Mouse (Mus musculus) CH12.LX (cell line): Measurements from ENCODE around the gene Rprml. TPM values are rescaled to one million over a fixed set of nuclear protein-coding genes. Genes with fewer than 3 reads are reported as not detected.

Experiments used
- DNase-seq: peaks from one replicate; pipeline ENCODE4 v3.0.0-alpha.2; 2013; ENCODE audit errors: extremely low read depth
- H3K27ac ChIP-seq: 2 replicates; pipeline ENCODE4 v1.5.1; 2012; ENCODE audit warnings: low read depth, mild to moderate bottlenecking, control low read depth, moderate library complexity; ENCODE audit not compliant: insufficient read depth
- H3K27me3 ChIP-seq: replicated peaks from 2 replicates; pipeline ENCODE3; 2012; ENCODE audit warnings: inconsistent platforms
- H3K36me3 ChIP-seq, 2 experiments: replicated peaks in 1 of 2; 2 replicates each; pipeline versions ENCODE3 to v1.6.1; 2012; ENCODE audit warnings: inconsistent platforms in 1 of 2, low read length in 1 of 2, mild to moderate bottlenecking in 1 of 2, mixed read lengths in 1 of 2, moderate library complexity in 1 of 2; ENCODE audit not compliant: control insufficient read depth in 1 of 2, insufficient read depth in 1 of 2
- H3K4me1 ChIP-seq, 2 experiments: 2 replicates each; pipeline ENCODE4 v1.6.1; 2012; ENCODE audit warnings: inconsistent platforms in 1 of 2, moderate library complexity in 1 of 2; ENCODE audit not compliant: insufficient read depth in 2 of 2, control insufficient read depth in 1 of 2
- H3K4me2 ChIP-seq: 2 replicates; pipeline ENCODE4 v1.6.1; 2012; ENCODE audit warnings: low read depth, mild to moderate bottlenecking, control low read depth; ENCODE audit not compliant: poor library complexity, insufficient read depth, severe bottlenecking
- H3K4me3 ChIP-seq, 3 experiments: fragments of 150-350 bp in 1 of 3; sonication (generic) in 1 of 3; replicated peaks in 1 of 3; 2 replicates each; pipeline versions ENCODE3 to v1.5.1; 2011 to 2012; ENCODE audit warnings: low read depth in 2 of 3, low read length in 2 of 3, mild to moderate bottlenecking in 2 of 3, moderate library complexity in 2 of 3, control low read depth in 1 of 3, improper control_type of control experiment in 1 of 3, inconsistent platforms in 1 of 3, mixed read lengths in 1 of 3; ENCODE audit not compliant: poor library complexity in 1 of 3
- H3K79me2 ChIP-seq: replicated peaks from 2 replicates; pipeline ENCODE4 v1.6.1; 2012; ENCODE audit warnings: mild to moderate bottlenecking, moderate library complexity; ENCODE audit not compliant: control insufficient read depth, poor library complexity, insufficient read depth, severe bottlenecking; ENCODE audit errors: extremely low read depth
- H3K9ac ChIP-seq: 2 replicates; pipeline ENCODE4 v1.6.1; 2012; ENCODE audit warnings: low read depth, mild to moderate bottlenecking, control low read depth, moderate library complexity; ENCODE audit not compliant: insufficient read depth
- H3K9me3 ChIP-seq: replicated peaks from 2 replicates; pipeline ENCODE3; 2012; ENCODE audit warnings: low read length, inconsistent platforms, mixed read lengths
- CHD1 ChIP-seq: IDR thresholded peaks from 2 replicates; pipeline ENCODE4 v1.6.1; 2012; ENCODE audit warnings: low read depth, low read length, improper control_type of control experiment, inconsistent platforms
- ELF1 ChIP-seq: IDR thresholded peaks from 2 replicates; pipeline ENCODE4 v1.6.1; 2014; ENCODE audit warnings: low read depth, mild to moderate bottlenecking, inconsistent platforms, low read length, improper control_type of control experiment
- IRF4 ChIP-seq: IDR thresholded peaks from 2 replicates; pipeline ENCODE4 v1.6.1; 2014; ENCODE audit warnings: low read depth, mild to moderate bottlenecking, inconsistent platforms, low read length, improper control_type of control experiment
- JUN ChIP-seq: IDR thresholded peaks from 2 replicates; pipeline ENCODE4 v1.6.1; 2011; ENCODE audit warnings: low read depth, mild to moderate bottlenecking, low read length, improper control_type of control experiment, moderate library complexity; ENCODE audit not compliant: insufficient read depth
- JUND ChIP-seq: conservative IDR thresholded peaks from 2 replicates; pipeline ENCODE4 v1.6.1; 2011; ENCODE audit warnings: low read depth, low read length, improper control_type of control experiment
- MAFK ChIP-seq: IDR thresholded peaks from 2 replicates; pipeline ENCODE4 v1.6.1; 2011; ENCODE audit warnings: low read length, improper control_type of control experiment; ENCODE audit not compliant: insufficient replicate concordance
- MYC ChIP-seq: IDR thresholded peaks from 2 replicates; pipeline ENCODE4 v1.6.1; 2011; ENCODE audit warnings: low read depth, mild to moderate bottlenecking, improper control_type of control experiment, low read length
- POLR2A ChIP-seq: IDR thresholded peaks from 2 replicates; pipeline ENCODE4 v1.6.1; 2011; ENCODE audit warnings: low read depth, mild to moderate bottlenecking, improper control_type of control experiment, low read length
- RCOR1 ChIP-seq: conservative IDR thresholded peaks from 2 replicates; pipeline ENCODE4 v1.6.1; 2012; ENCODE audit warnings: low read depth, mild to moderate bottlenecking, inconsistent platforms, low read length, improper control_type of control experiment
- SIN3A ChIP-seq: IDR thresholded peaks from 2 replicates; pipeline ENCODE4 v1.6.1; 2012; ENCODE audit warnings: low read length, improper control_type of control experiment, inconsistent platforms
- UBTF ChIP-seq: IDR thresholded peaks from 2 replicates; pipeline ENCODE4 v1.6.1; 2012; ENCODE audit warnings: low read depth, mild to moderate bottlenecking, inconsistent platforms, low read length, improper control_type of control experiment, moderate library complexity
- USF1 ChIP-seq: IDR thresholded peaks from 2 replicates; pipeline ENCODE4 v1.6.1; 2014; ENCODE audit warnings: low read depth, mild to moderate bottlenecking, inconsistent platforms, low read length, improper control_type of control experiment
- ZC3H11A ChIP-seq: IDR thresholded peaks from 2 replicates; pipeline ENCODE4 v1.6.1; 2012; ENCODE audit warnings: low read depth, mild to moderate bottlenecking, inconsistent platforms, low read length, improper control_type of control experiment
- ZKSCAN1 ChIP-seq: IDR thresholded peaks from 2 replicates; pipeline ENCODE4 v1.6.1; 2012; ENCODE audit warnings: low read depth, inconsistent platforms, low read length, improper control_type of control experiment, borderline replicate concordance
- ZNF384 ChIP-seq: IDR thresholded peaks from 2 replicates; pipeline ENCODE4 v1.6.1; 2012; ENCODE audit warnings: low read depth, low read length, improper control_type of control experiment, inconsistent platforms
- dilution Hi-C: fragments of 300-500 bp; cut with MboI; formaldehyde crosslinking; loops from 2 replicates; pipeline ENCODE4 v1.14.3; 2020; ENCODE audit warnings: low sequenced_read_pairs; ENCODE audit not compliant: extremely low pct_unique_long_range_greater_than_20kb, extremely low pct_ligation_motif_present
- in situ Hi-C: fragments of 300-500 bp; cut with MboI; formaldehyde crosslinking; loops from 3 replicates; pipeline ENCODE4 v1.14.3; 2019; ENCODE audit warnings: low sequenced_read_pairs, low pct_ligation_motif_present, low pct_unique_long_range_greater_than_20kb, mixed read lengths
- polyA plus RNA-seq: library from polyadenylated mRNA; unstranded; fragments of >175 nt; gene quantifications from 2 replicates; pipeline ENCODE4 v1.2.1, GENCODE M21; 2012; ENCODE audit warnings: low read depth; ENCODE audit not compliant: insufficient read length
- total RNA-seq, 2 experiments: library from RNA; depleted of rRNA; stranded (reverse); fragments of 300-350 nt in 1 of 2; fragments of >200 nt in 1 of 2; gene quantifications; 2 replicates each; pipeline ENCODE4 v1.2.3; 2012 to 2014

Gene Rprml
- total RNA-seq (2012; rRNA removed), result not detected in 2 replicates
- total RNA-seq (2014; rRNA removed), result not detected in 2 replicates
- polyA plus RNA-seq, result not detected in 2 replicates

DNA sequence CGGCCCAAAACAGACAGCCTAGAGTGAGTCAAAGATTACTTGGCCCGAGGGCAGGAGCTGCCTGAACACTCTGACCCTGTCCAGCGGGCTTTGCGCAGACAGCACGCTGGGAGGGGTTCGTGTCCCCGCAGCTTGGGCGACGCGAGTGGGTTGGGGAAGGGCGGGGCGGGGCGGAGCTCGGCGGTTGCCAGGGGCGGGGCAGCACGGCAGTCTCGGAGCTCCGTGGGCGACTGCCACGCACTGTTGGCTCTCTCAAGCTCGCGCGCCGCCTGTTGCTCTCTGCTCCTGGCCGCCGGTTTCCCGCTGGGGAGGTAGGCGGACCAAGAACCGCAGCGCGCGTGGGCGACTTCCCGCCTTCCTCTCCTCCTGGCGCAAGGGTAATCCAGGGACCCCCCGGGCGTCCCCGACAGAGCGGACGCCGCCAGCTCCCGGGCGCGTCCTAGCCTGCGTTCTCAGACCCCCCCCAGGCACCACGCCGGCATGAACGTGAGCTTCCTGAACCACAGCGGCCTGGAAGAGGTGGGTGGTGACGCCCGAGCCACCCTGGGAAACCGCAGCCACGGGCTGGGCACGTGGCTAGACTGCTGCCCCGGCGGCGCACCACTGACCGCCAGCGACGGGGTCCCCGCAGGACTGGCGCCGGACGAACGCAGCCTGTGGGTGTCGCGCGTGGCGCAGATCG, at the start of gene Rprml:
Gene Rprml (plus strand): TSS at position 270 of the 682 bp plus-strand sequence.
- in situ Hi-C loops, result loop anchor here (10.0 kb wide), 1 partner anchor 105 kb away; no protein-coding TSS in a partner anchor
- no peak within 1 kb of the TSS for H3K4me2 ChIP-seq
- no peak for DNase-seq
- no peak for TF ChIP-seq MAFK
- no peak for TF ChIP-seq ZC3H11A
- no peak for TF ChIP-seq JUN
- no peak for TF ChIP-seq USF1
- TF ChIP-seq IRF4, result no peak
- TF ChIP-seq UBTF, result no peak
- no peak for TF ChIP-seq RCOR1
- no peak for TF ChIP-seq CHD1
- no peak for TF ChIP-seq JUND
- TF ChIP-seq POLR2A, result no peak
- no peak for TF ChIP-seq ELF1
- peaks cover 4% of the 10 kb centered on the region for H3K9me3 ChIP-seq
- no peaks in the 10 kb centered on the region for H3K79me2 ChIP-seq
- H3K9ac ChIP-seq, result no peak within 1 kb of the TSS
- dilution Hi-C loops, result no loop called here
- no peaks in the 10 kb centered on the region for H3K36me3 ChIP-seq
- H3K27me3 ChIP-seq, result peaks cover 87% of the 10 kb centered on the region
- H3K4me1 ChIP-seq, result peaks cover 6 to 14% of the 10 kb centered on the region in 2 experiments; a peak in 3 of 4 replicates
- H3K4me3 ChIP-seq, result no peak within 1 kb of the TSS
- no peak within 1 kb of the TSS for H3K27ac ChIP-seq

GRCm38 (mm10) chr11:103606611-103607010, 42.8 kb upstream of the Rprml start:
- Histone ChIP-seq H3K4me1 (no peaks in the 10 kb centered on the region), H3K27ac (no peak overlapping the region), H3K4me3 (no peak overlapping the region), H3K9me3 (no peaks in the 10 kb centered on the region), H3K27me3 (peaks cover 39% of the 10 kb centered on the region), H3K36me3 (no peaks in the 10 kb centered on the region), H3K79me2 (no peaks in the 10 kb centered on the region), H3K4me2 (0 out of 2 replicates have a peak overlapping the region, but pooled peaks have one; percentile 3), H3K9ac (no peak overlapping the region)
- TF ChIP-seq ZKSCAN1 (no peak), MYC (no peak), ZNF384 (peak; percentile 78), SIN3A (no peak)
- in situ Hi-C loops (no loop called here), dilution Hi-C loops (no loop called here)
- DNase-seq, result no peak
